Mouse (Mus musculus) right cerebral cortex, adult 18-20 months (tissue): Measurements from ENCODE around the gene Vmn1r125.
"Not testable (repeated sequence)": the region's sequence is repeated elsewhere in the genome, so short reads cannot be mapped to it uniquely, and the experiment has no call there.

Experiments used
- DNase-seq: peaks from one replicate; pipeline ENCODE4 v3.0.0; 2022; ENCODE audit warnings: mixed read lengths

Vmn1r125 gene

GRCm38 (mm10) chr7:21271879-21272278 is at the start of gene Vmn1r125:
Gene Vmn1r125 (plus strand): TSS chr7:21272179.
- not testable (repeated sequence) for DNase-seq

GRCm38 (mm10) chr7:21260517-21260916 is 11.5 kb upstream of the Vmn1r125 start, which contains the start of gene Vmn1r124:
Gene Vmn1r124 (minus strand): TSS chr7:21260617.
- DNase-seq: not testable (repeated sequence)

GRCm38 (mm10) chr7:21301367-21301766 is 29.4 kb downstream of the Vmn1r125 start, which contains the start of gene Vmn1r126:
Gene Vmn1r126 (minus strand): TSS chr7:21301467.
- not testable (repeated sequence) for DNase-seq

GRCm38 (mm10) chr7:21319761-21320160 is 47.8 kb downstream of the Vmn1r125 start, which contains the start of gene Vmn1r127:
Gene Vmn1r127 (minus strand): TSS chr7:21319861.
- DNase-seq: not testable (repeated sequence)
